Mouse (Mus musculus) T-helper 1 cell (primary cell): Measurements from ENCODE around the gene Epx.

Source experiments
- in situ Hi-C: fragments of 300-600 bp; cut with MboI, MseI; formaldehyde crosslinking; loops from one replicate; pipeline ENCODE4 v1.15.1; 2025; ENCODE audit warnings: high pct_unique_total_duplicates

The Epx gene

DNA sequence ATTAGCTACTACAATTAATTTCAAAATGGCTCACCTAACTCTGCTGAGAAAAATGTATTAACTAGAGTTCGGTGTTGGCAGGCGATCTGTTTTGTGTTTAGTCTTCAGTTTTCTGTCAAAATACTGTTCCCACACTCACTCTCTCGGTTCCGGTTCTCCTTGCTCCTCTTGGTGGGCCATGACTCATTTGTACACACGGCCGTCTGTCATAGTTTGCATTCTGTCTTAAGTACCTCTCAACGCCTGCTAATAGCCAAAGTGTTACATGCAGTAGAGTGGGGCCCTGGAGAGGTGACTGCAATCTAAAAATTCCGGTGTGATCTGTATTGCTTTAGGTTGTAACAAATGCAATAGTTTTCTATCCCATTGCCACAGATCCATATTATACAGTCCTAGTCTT lies 34.7 kb downstream of the Epx start:
- in situ Hi-C loops = no loop called here

DNA sequence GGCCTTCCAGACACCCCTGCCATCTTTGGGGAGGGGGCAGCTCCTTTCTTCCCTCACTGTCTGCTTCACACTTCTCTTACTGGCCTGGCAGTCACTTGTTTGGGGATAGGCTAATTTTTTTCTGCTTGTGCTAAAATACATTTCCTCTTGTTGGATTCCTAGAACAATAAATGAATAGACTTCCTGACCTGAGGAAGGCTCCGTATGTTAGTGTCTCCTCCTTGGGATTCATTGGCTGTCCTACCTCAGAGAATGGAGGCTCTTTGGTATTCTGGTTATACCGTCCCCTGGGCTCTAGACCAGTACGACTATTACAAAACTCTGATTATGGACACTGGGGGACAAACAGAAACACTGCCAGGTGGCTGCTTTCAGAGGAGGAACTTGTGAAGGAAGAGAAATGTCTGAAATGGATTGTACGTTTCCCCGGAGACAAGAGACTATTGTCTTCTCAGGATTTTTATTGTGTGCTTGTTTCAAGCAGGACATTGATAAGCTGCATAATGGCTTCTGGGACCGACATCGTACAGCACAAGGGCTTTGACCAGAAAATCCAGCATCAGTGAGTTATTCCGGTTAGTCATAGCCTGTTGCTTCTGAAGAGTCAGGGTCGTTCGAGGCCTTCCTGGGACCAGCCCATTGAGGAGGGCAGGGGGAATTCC lies 47.0 kb downstream of the Epx start, which contains the start of gene Lpo:
TSS of gene Lpo (minus strand) at position 51 of the 662 bp plus-strand sequence.
- in situ Hi-C loops = no loop called here

DNA sequence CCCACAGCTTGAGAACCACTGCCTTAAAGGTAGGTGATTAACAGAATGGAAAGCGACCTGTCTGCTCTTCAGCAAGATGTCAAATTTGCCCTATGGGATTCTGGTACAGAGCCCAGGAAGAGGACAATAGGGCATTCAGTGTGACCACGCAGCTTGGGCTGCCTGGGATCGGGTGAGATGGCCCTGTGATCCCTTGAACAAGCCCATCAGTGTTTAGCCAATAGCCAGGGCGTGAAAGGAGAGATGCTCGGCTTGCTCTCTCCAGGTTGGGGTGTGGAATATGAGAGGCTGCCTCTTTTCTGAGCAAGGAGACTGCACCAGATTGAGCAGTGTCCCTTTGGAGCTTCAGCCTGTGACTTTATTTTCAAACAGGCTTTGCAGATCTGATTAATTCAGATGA lies 53.8 kb downstream of the Epx start:
- in situ Hi-C loops = no loop called here

DNA sequence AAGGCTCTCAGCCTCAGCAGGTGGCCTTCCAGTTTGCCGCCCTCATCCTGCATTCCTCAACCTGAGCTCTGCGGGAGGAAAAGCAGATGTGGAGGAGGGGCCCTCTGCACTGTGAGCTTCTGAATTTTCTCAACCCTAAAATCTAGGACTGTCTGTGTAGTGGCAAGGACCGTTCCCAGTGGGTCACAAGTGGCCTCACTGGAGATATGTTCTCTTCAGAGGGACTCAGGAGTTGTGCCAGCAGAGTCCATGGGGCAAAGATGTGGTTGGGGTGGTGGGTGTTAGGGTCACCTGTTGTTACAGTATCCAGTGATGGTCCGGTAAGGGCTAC lies 57.9 kb downstream of the Epx start:
- in situ Hi-C loops = no loop called here

DNA sequence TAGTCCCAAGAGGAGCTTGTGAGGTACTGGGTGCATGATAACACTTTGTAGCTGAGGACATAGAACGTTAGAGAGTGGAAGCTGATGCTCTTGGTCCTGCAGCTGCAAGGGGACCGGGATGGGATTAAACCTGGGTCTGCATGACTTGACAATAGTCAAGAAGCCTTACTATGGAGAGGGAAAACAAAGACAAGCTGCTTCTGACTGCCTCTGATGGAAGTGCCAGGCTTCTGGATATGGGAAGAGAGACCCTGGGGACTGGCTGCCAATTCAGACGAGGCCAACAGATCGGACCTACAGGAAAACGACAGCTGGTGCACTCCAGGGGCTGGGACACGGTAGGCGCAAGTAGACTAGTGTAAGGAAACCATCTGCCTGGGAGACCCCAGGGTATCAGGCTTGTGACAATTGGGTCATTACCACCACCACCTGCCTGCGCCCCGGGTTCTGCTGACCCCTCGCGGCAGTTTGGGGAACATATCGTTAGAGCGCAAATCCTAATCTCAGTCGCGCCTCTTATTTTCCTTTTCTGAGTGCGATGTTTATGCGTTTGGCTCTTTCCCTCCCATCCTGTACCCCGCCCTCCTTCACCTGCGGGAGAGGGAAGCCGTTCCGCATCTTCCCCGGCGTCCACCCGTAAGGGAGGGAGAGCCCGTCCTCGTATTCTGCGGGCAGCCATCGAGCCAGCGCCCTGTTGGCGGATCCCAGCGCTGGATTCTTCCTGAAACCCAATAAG lies 58.5 kb downstream of the Epx start:
- in situ Hi-C loops = no loop called here

DNA sequence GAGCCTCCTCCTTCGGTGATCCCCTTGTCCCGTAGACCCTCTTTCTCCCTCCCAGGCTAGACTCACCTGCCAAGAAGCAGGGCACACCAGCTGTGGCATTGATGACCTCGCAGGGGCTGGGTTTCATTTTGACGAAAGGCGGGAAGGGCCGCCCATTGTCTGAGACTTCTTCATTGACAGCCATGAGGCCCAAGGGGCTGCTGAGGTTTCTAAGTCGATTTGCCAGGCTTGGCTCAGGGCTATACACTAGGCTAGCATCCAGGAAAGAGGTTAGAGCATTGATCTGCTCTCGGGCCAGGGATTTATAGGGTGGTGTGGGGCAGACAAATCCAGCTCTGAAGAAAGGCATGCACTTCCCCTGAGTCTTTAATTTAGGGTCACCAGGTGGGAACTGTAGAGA lies 60.5 kb downstream of the Epx start:
- in situ Hi-C loops = no loop called here
